In the genomic region with DNA sequence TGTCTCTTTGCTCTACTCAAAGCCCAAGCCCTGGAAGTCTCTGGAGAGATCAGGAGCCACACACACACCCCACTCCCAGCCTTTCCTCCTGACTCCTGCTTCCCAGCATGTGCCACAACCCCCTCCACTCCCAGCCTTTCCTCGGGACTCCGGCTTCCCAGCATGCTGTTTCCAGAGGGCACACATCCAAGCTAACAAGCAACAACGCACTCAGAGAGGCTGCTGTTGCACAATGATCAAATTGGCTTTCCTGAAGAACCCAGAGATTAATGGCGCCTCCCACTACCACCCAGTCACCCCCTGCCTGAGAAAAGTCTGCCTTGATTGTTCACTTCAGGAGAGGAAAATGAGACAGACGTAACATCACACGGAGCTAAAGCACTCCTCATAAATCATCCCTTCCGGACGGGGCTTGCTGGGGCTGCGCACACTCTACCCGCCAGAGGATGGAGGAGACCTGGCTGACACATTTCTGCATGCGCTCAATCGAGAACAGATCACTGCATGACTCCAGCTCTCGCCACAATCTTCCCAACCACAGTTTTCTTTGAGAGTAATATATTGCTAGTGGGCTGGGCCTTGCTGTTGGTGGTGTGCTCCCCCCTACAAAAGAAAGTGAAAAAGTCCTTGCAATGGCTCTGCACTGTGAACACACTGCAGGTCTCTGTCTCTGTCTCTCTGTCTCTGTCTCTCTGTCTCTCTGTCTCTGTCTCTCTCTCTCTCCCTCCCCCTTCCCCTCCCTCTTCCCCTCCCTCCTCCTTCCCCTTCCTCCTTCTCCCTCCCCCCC, we compare ENCODE assay signal across 7 mouse cellular contexts.
A peak's percentile ranks its signal among the peaks of the same experiment; 100 is the strongest.
DNase-seq lines count a peak whose midpoint lies in the region; ATAC-seq and TF ChIP-seq lines count a peak whose summit lies in the region.

No protein-coding gene starts in this region.

- 26% methylated on average over 13 of the region's 13 CpGs for WGBS in forebrain, embryonic 16.5 days
- 41% methylated on average over 13 of the region's 13 CpGs for WGBS in midbrain, embryonic 15.5 days

- no peaks in the 10 kb centered on the region for H3K36me3 ChIP-seq in forebrain, embryonic 16.5 days (ENCODE audit: control insufficient read depth, insufficient read depth)
- H3K36me3 ChIP-seq in midbrain, embryonic 15.5 days (replicated peaks): no peaks in the 10 kb centered on the region

- H3K27me3 ChIP-seq in forebrain, embryonic 16.5 days (replicated peaks; ENCODE audit: control insufficient read depth, insufficient read depth, low read length): no peaks in the 10 kb centered on the region
- no peaks in the 10 kb centered on the region for H3K27me3 ChIP-seq in midbrain, embryonic 15.5 days (replicated peaks)

- H3K9ac ChIP-seq in forebrain, embryonic 16.5 days (replicated peaks; ENCODE audit: low read depth, low read length): no peak overlapping the region
- no peak overlapping the region for H3K9ac ChIP-seq in midbrain, embryonic 15.5 days

- peak overlapping the region; percentile 7 for H3K4me3 ChIP-seq in forebrain, embryonic 16.5 days (replicated peaks; ENCODE audit: low read length)
- H3K4me3 ChIP-seq in layer of hippocampus, adult 2 months: peak overlapping the region; percentile 5; the same call in 1 of the 2 replicates
- H3K4me3 ChIP-seq in midbrain, embryonic 15.5 days: no peak overlapping the region

- peak; percentile 70; the same call in 1 of the 2 replicates for ATAC-seq in forebrain, embryonic 16.5 days
- peak; percentile 65 for ATAC-seq in midbrain, embryonic 15.5 days (replicated peaks)
- no peak for ATAC-seq in megakaryocyte, adult 5-6 weeks (ENCODE audit: poor library complexity, severe bottlenecking)

- no peak for TF ChIP-seq CTCF in layer of hippocampus, adult 2 months (conservative IDR thresholded peaks at IDR 0.05)

- no peak overlapping the region for H3K27ac ChIP-seq in forebrain, embryonic 16.5 days (ENCODE audit: low read length)
- H3K27ac ChIP-seq in layer of hippocampus, adult 2 months: peak overlapping the region; percentile 43
- no peak overlapping the region for H3K27ac ChIP-seq in midbrain, embryonic 15.5 days

- H3K4me2 ChIP-seq in forebrain, embryonic 16.5 days (ENCODE audit: low read length): peak overlapping the region; percentile 35
- peak overlapping the region; percentile 11 for H3K4me2 ChIP-seq in midbrain, embryonic 15.5 days

- H3K4me1 ChIP-seq in forebrain, embryonic 16.5 days (replicated peaks; ENCODE audit: control insufficient read depth, insufficient read depth, low read length): peaks cover 4% of the 10 kb centered on the region; the same call in 1 of the 2 replicates
- 0 out of 2 replicates have a peak, but pooled peaks cover 2% of the 10 kb centered on the region for H3K4me1 ChIP-seq in midbrain, embryonic 15.5 days

- H3K9me3 ChIP-seq in forebrain, embryonic 16.5 days (ENCODE audit: control insufficient read depth, low read length): no peaks in the 10 kb centered on the region
- no peaks in the 10 kb centered on the region for H3K9me3 ChIP-seq in midbrain, embryonic 15.5 days

- DNase-seq in right cerebral cortex, postnatal 10 days (ENCODE audit: low spot score in 2 of 2): peak; percentile 31 to 41
- DNase-seq in right cerebral cortex, postnatal 36 days (ENCODE audit: low spot score in 2 of 2): no peak
- peak; percentile 19 to 27 for DNase-seq in layer of hippocampus, adult 2 months (ENCODE audit: low spot score in 2 of 2)
- DNase-seq in spleen, postnatal 10 days (ENCODE audit: low spot score in 2 of 2): no peak

Comparison
In these comparisons a context has a peak if more than half of its experiments do, and no peak if none do; other contexts are left out.
1. DNase-seq: peak in right cerebral cortex, postnatal 10 days (2 of 2) and layer of hippocampus, adult 2 months (2 of 2); none in right cerebral cortex, postnatal 36 days (0 of 2) and spleen, postnatal 10 days (0 of 2).